ENCODE assay signal across 9 mouse cellular contexts in the genomic region with DNA sequence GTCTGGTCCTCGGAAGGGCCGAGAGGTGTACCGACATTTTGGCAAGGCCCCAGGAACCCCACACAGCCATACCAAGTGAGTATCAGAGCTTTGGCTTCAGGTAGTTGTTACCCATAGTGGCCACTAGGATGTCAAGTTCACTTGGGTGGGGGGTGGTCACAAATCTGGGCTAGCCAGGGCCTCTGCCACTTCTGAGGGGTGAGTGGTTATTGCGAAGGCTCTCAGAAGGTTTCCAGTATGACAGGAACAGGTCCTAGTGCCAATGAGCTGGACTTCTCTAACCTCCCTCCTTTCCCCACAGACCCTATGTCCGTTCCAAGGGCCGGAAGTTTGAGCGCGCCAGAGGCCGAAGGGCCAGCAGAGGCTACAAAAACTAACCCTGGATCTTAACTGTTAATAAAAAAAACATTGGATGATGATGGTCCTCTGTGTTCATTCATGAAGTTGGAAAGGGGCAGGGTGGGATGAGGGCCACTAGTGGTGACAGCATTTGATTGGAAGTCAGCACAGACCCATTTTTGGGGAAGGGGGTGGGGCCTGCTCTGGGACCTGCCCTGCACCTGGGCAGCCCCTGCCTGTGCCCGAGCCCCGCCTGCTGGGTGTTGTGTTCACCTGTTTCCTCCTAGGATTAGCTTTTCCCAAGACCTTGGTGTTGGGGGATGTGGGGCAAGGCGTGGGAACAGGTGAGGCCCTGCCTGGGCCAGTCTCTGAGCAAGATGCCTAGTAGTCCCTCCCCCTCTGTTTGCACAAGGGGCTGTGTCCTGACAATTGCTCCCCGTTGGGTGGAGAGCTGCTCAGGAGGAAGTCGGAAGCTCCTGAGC. TPM values are rescaled to one million over a fixed set of nuclear protein-coding genes. Genes with fewer than 3 reads are reported as not detected.
DNase-seq lines count a peak whose midpoint lies in the region; ATAC-seq and TF ChIP-seq lines count a peak whose summit lies in the region.
"Had no signal": no experiment of that assay in that cellular context is flagged by ENCODE, and none has a peak within 500 bp of the region (broad histone marks: within the 10 kb centered on the region; RNA-seq: fewer than 3 reads in every experiment).

A gene (plus strand): TSS at position 800 of the 821 bp plus-strand sequence.

- H3K36me3 ChIP-seq in kidney, embryonic 14.5 days (ENCODE audit: control insufficient read depth, insufficient read depth, low read length): peaks cover 65% of the 10 kb centered on the region
- H3K36me3 ChIP-seq in ES-E14 (ENCODE audit: control insufficient read depth, insufficient read depth, low read length, poor library complexity, severe bottlenecking): peaks cover 64% of the 10 kb centered on the region
- peaks cover 63% of the 10 kb centered on the region for H3K36me3 ChIP-seq in embryonic facial prominence, embryonic 12.5 days
- H3K36me3 ChIP-seq in liver, embryonic 15.5 days (replicated peaks): peaks cover 66% of the 10 kb centered on the region

- ATAC-seq in kidney, embryonic 14.5 days (ENCODE audit: low FRiP score, low TSS enrichment): no peak
- ATAC-seq in embryonic facial prominence, embryonic 12.5 days (ENCODE audit: insufficient number of reproducible peaks, insufficient read depth, low FRiP score, low TSS enrichment): no peak
- no peak for ATAC-seq in liver, embryonic 15.5 days (ENCODE audit: insufficient read depth)

- 0 out of 2 replicates have a peak within 1 kb of the TSS, but pooled peaks have one; percentile 28 for H3K9ac ChIP-seq in kidney, embryonic 14.5 days (ENCODE audit: low read depth, low read length)
- H3K9ac ChIP-seq in ES-E14 (ENCODE audit: insufficient read depth, low read depth, low read length, poor library complexity, severe bottlenecking): peak within 1 kb of the TSS; percentile 98
- H3K9ac ChIP-seq in embryonic facial prominence, embryonic 12.5 days: peak within 1 kb of the TSS; percentile 96; the same call in 1 of the 2 replicates
- H3K9ac ChIP-seq in liver, embryonic 15.5 days: no peak within 1 kb of the TSS

- peaks cover 29% of the 10 kb centered on the region for H3K4me1 ChIP-seq in kidney, embryonic 14.5 days (ENCODE audit: control insufficient read depth, insufficient read depth, low read length)
- H3K4me1 ChIP-seq in ES-E14 (ENCODE audit: control insufficient read depth in 2 of 2, insufficient read depth in 2 of 2, low read length in 2 of 2, poor library complexity in 1 of 2): peaks cover 0 to 10% of the 10 kb centered on the region in 2 experiments; a peak in 1 of 4 replicates
- peaks cover 34% of the 10 kb centered on the region for H3K4me1 ChIP-seq in embryonic facial prominence, embryonic 12.5 days
- H3K4me1 ChIP-seq in liver, embryonic 15.5 days (replicated peaks): peaks cover 43% of the 10 kb centered on the region

- H3K4me3 ChIP-seq in kidney, embryonic 14.5 days (ENCODE audit: low read length): no peak within 1 kb of the TSS
- H3K4me3 ChIP-seq in ES-E14 (ENCODE audit: insufficient read depth in 1 of 2, low read depth in 1 of 2, low read length in 2 of 2, poor library complexity in 1 of 2, severe bottlenecking in 1 of 2): peak within 1 kb of the TSS; percentile 88 to 93; a peak in 2 of 4 replicates
- H3K4me3 ChIP-seq in embryonic facial prominence, embryonic 12.5 days: no peak within 1 kb of the TSS
- H3K4me3 ChIP-seq in liver, embryonic 15.5 days (replicated peaks): no peak within 1 kb of the TSS

- 0 out of 2 replicates have a peak within 1 kb of the TSS, but pooled peaks have one; percentile 94 for H3K4me2 ChIP-seq in kidney, embryonic 14.5 days (replicated peaks; ENCODE audit: low read depth, low read length)
- H3K4me2 ChIP-seq in embryonic facial prominence, embryonic 12.5 days (replicated peaks): peak within 1 kb of the TSS; percentile 95; the same call in 1 of the 2 replicates
- peak within 1 kb of the TSS; percentile 95; the same call in 1 of the 2 replicates for H3K4me2 ChIP-seq in liver, embryonic 15.5 days

- no peak for DNase-seq in kidney, adult 11 months
- no peak for DNase-seq in ES-E14 (ENCODE audit: low read depth, low spot score)
- DNase-seq in thymus, postnatal 14 days: no peak
- no peak for DNase-seq in frontal cortex, postnatal 25 days (ENCODE audit: low spot score in 2 of 2)
- no peak for DNase-seq in embryo, embryonic 9.5 days (ENCODE audit: extremely low spot score)

- H3K9me3 ChIP-seq in kidney, embryonic 14.5 days (ENCODE audit: control insufficient read depth, low read length): no peaks in the 10 kb centered on the region
- H3K9me3 ChIP-seq in ES-E14 (ENCODE audit: control insufficient read depth, insufficient read depth, low read depth, low read length): no peaks in the 10 kb centered on the region
- no peaks in the 10 kb centered on the region for H3K9me3 ChIP-seq in embryonic facial prominence, embryonic 12.5 days
- H3K9me3 ChIP-seq in liver, embryonic 15.5 days (replicated peaks): no peaks in the 10 kb centered on the region

- 82% methylated on average over 14 of the region's 14 CpGs for WGBS in kidney, embryonic 14.5 days
- WGBS in embryonic facial prominence, embryonic 12.5 days: 76% methylated on average over 14 of the region's 14 CpGs
- 79% methylated on average over 14 of the region's 14 CpGs for WGBS in liver, embryonic 15.5 days (ENCODE audit: insufficient replicate concordance)

- in situ Hi-C loops in ES-E14 (cut with MboI; ENCODE audit: low sequenced_read_pairs in 2 of 2, unreplicated experiment in 2 of 2): no loop called here

- no peak within 1 kb of the TSS for H3K27ac ChIP-seq in kidney, embryonic 14.5 days (ENCODE audit: low read depth, low read length)
- H3K27ac ChIP-seq in ES-E14 (ENCODE audit: insufficient read depth, low read depth, low read length, poor library complexity, severe bottlenecking): no peak within 1 kb of the TSS
- no peak within 1 kb of the TSS for H3K27ac ChIP-seq in embryonic facial prominence, embryonic 12.5 days
- H3K27ac ChIP-seq in liver, embryonic 15.5 days (replicated peaks): no peak within 1 kb of the TSS
- H3K27ac ChIP-seq: macrophage had no signal

- H3K27me3 ChIP-seq in kidney, embryonic 14.5 days (ENCODE audit: control insufficient read depth, insufficient read depth, low read length): no peaks in the 10 kb centered on the region
- H3K27me3 ChIP-seq in embryonic facial prominence, embryonic 12.5 days: no peaks in the 10 kb centered on the region
- H3K27me3 ChIP-seq in liver, embryonic 15.5 days: no peaks in the 10 kb centered on the region

TF ChIP-seq in ES-E14, 5 proteins besides CTCF, POLR2A, EP300 and RAD21:
- peak; percentile 52; the same call in 1 of the 2 replicates for TF ChIP-seq CHD2 (IDR thresholded peaks at IDR 0.05; ENCODE audit: low read depth, low read length)
- no peak for TF ChIP-seq ZNF384 (IDR thresholded peaks at IDR 0.05; ENCODE audit: low read depth, low read length)
TF ChIP-seq in ES-E14: peak in this region for 1.

RNA-seq across cellular contexts. Expression of the gene that starts here (rescaled TPM):
- polyA plus RNA-seq in kidney, embryonic 14.5 days (2014; fragmentation: Nextera tagmentation; extraction: Ambion mirVana): 1.2 and 2.1 TPM in 2 replicates
- total RNA-seq in ES-E14 (2012; rRNA removed): 6.1 and 6.6 TPM in 2 replicates
- 1.3 TPM in 2 replicates for polyA plus RNA-seq in embryonic facial prominence, embryonic 12.5 days (2016; fragmentation: Nextera tagmentation; extraction: Ambion mirVana)
- polyA plus RNA-seq in liver, embryonic 15.5 days (2015; fragmentation: Nextera tagmentation; extraction: Ambion mirVana): 0.30 and 0.33 TPM in 2 replicates
- polyA plus RNA-seq: macrophage had no signal

Comparison
In these comparisons a context has a peak if more than half of its experiments do, and no peak if none do; other contexts are left out.
1. H3K4me3 ChIP-seq: peak in ES-E14 (2 of 2); none in kidney, embryonic 14.5 days (single experiment), embryonic facial prominence, embryonic 12.5 days (single experiment) and liver, embryonic 15.5 days (single experiment).
2. Peak in every context shown above with its lines, with median percentiles within 50 percentile points of each other: H3K4me2 ChIP-seq.